23 mouse cellular contexts compared by ENCODE assay signal in the genomic region with DNA sequence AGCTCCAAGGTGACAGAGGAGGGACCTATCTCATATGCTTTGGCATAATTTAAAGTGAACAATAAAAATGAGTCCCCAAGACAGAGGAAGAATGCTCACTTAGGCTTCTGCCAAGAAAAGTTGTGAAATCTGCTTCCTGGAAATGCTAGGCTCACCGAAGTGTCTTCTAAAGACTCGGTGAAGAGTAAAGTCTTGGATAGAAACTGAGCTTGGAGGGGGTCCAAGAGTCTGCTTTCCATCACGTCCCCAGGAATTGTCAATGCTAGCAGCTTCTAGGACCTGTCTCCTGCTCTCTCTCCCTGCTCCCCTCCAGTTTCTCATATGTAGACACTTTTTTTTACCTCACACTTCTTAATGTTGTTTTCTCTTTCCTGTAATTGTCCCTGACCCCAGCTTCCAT.
"Had no signal": no experiment of that assay in that cellular context is flagged by ENCODE, and none has a peak within 500 bp of the region (broad histone marks: within the 10 kb centered on the region; RNA-seq: fewer than 3 reads in every experiment).

No protein-coding gene starts in this region.

- DNase-seq: kidney, adult 11 months; kidney, adult 8-10 months; kidney, postnatal 10 days; kidney, postnatal 36 days; layer of hippocampus, postnatal 36 days; left cerebral cortex, postnatal 4 days; liver, embryonic 13.5 days; lung, adult 2 months; right cerebral cortex, adult 18-20 months; right cerebral cortex, postnatal 14 days; right cerebral cortex, postnatal 4 days; spleen, adult 18-20 months; thymus, postnatal 25 days had no signal

- H3K9me3 ChIP-seq: kidney, embryonic 15.5 days; limb, embryonic 13.5 days; liver, embryonic 13.5 days; megakaryocyte, embryonic 14.5 days; midbrain, embryonic 10.5 days; midbrain, embryonic 13.5 days; neural tube, embryonic 13.5 days; stomach, embryonic 15.5 days had no signal

- H3K9ac ChIP-seq: kidney, embryonic 15.5 days; limb, embryonic 13.5 days; liver, embryonic 13.5 days; midbrain, embryonic 13.5 days; neural tube, embryonic 13.5 days; stomach, embryonic 15.5 days had no signal

- H3K27me3 ChIP-seq: kidney, embryonic 15.5 days; limb, embryonic 13.5 days; liver, embryonic 13.5 days; megakaryocyte, embryonic 14.5 days; midbrain, embryonic 13.5 days; neural tube, embryonic 13.5 days; stomach, embryonic 15.5 days had no signal

- H3K4me3 ChIP-seq: kidney, embryonic 15.5 days; limb, embryonic 13.5 days; liver, embryonic 13.5 days; midbrain, embryonic 10.5 days; midbrain, embryonic 13.5 days; myocyte; neural tube, embryonic 13.5 days; stomach, embryonic 15.5 days had no signal

- H3K4me2 ChIP-seq: kidney, embryonic 15.5 days; limb, embryonic 13.5 days; liver, embryonic 13.5 days; midbrain, embryonic 13.5 days; neural tube, embryonic 13.5 days; stomach, embryonic 15.5 days had no signal

- H3K4me1 ChIP-seq: kidney, embryonic 15.5 days; limb, embryonic 13.5 days; liver, embryonic 13.5 days; megakaryocyte, embryonic 14.5 days; stomach, embryonic 15.5 days had no signal

- ATAC-seq: lung, postnatal 0 days; midbrain, embryonic 13.5 days; midbrain, embryonic 16.5 days had no signal

- H3K27ac ChIP-seq: kidney, embryonic 15.5 days; limb, embryonic 13.5 days; liver, embryonic 13.5 days; midbrain, embryonic 10.5 days; midbrain, embryonic 13.5 days; neural tube, embryonic 13.5 days; stomach, embryonic 15.5 days had no signal

- H3K36me3 ChIP-seq: kidney, embryonic 15.5 days; limb, embryonic 13.5 days; liver, embryonic 13.5 days; midbrain, embryonic 10.5 days; midbrain, embryonic 13.5 days; neural tube, embryonic 13.5 days; stomach, embryonic 15.5 days had no signal
